Comparison of ENCODE assay signal across 9 mouse cellular contexts in genomic region chr2:160717269-160717668, GRCm38 (mm10). TPM values are rescaled to one million over a fixed set of nuclear protein-coding genes. Genes with fewer than 3 reads are reported as not detected.
DNase-seq lines count a peak whose midpoint lies in the region; ATAC-seq lines count a peak whose summit lies in the region.
"Had no signal": no experiment of that assay in that cellular context is flagged by ENCODE, and none has a peak within 500 bp of the region (broad histone marks: within the 10 kb centered on the region; RNA-seq: fewer than 3 reads in every experiment).

No protein-coding gene starts in this region.

- H3K27ac ChIP-seq in forebrain, embryonic 14.5 days (ENCODE audit: low read depth, low read length): no peak overlapping the region
- no peak overlapping the region for H3K27ac ChIP-seq in forebrain, embryonic 15.5 days (replicated peaks)
- no peak overlapping the region for H3K27ac ChIP-seq in midbrain, embryonic 10.5 days (replicated peaks)
- H3K27ac ChIP-seq in midbrain, embryonic 13.5 days: no peak overlapping the region
- H3K27ac ChIP-seq in limb, embryonic 11.5 days (replicated peaks; ENCODE audit: low read depth, low read length): no peak overlapping the region
- H3K27ac ChIP-seq: hindbrain, embryonic 15.5 days had no signal

- DNase-seq in forebrain, embryonic 14.5 days (ENCODE audit: low spot score): peak; percentile 70
- peak; percentile 25 for DNase-seq in midbrain, embryonic 10.5 days (ENCODE audit: low spot score)
- peak; percentile 44 for DNase-seq in c-Kit-negative CD71-positive TER-119-positive erythroid progenitor cells, embryonic 14.5 days (ENCODE audit: low read depth, low spot score)
- DNase-seq in limb, embryonic 11.5 days (ENCODE audit: low spot score): peak; percentile 61
- DNase-seq in frontal cortex, adult 2 months (ENCODE audit: extremely low spot score in 1 of 2, low spot score in 1 of 2): no peak
- DNase-seq in gastrocnemius, postnatal 25 days: no peak

- H3K27me3 ChIP-seq in forebrain, embryonic 14.5 days (replicated peaks; ENCODE audit: control insufficient read depth, insufficient read depth, low read length): no peaks in the 10 kb centered on the region
- no peaks in the 10 kb centered on the region for H3K27me3 ChIP-seq in forebrain, embryonic 15.5 days
- no peaks in the 10 kb centered on the region for H3K27me3 ChIP-seq in midbrain, embryonic 10.5 days (ENCODE audit: low read depth, poor library complexity, severe bottlenecking)
- H3K27me3 ChIP-seq in midbrain, embryonic 13.5 days: no peaks in the 10 kb centered on the region
- H3K27me3 ChIP-seq in limb, embryonic 11.5 days (ENCODE audit: control insufficient read depth, insufficient read depth, low read length): no peaks in the 10 kb centered on the region
- H3K27me3 ChIP-seq: hindbrain, embryonic 15.5 days had no signal

- no peak for ATAC-seq in forebrain, embryonic 14.5 days
- ATAC-seq in forebrain, embryonic 15.5 days (replicated peaks): no peak
- ATAC-seq in midbrain, embryonic 13.5 days: no peak
- ATAC-seq in limb, embryonic 11.5 days (ENCODE audit: insufficient number of reproducible peaks, low FRiP score, low TSS enrichment, low read depth): no peak

- H3K4me2 ChIP-seq in forebrain, embryonic 14.5 days (ENCODE audit: low read length): no peak overlapping the region
- no peak overlapping the region for H3K4me2 ChIP-seq in forebrain, embryonic 15.5 days (replicated peaks)
- H3K4me2 ChIP-seq in midbrain, embryonic 13.5 days (replicated peaks): no peak overlapping the region
- no peak overlapping the region for H3K4me2 ChIP-seq in limb, embryonic 11.5 days (ENCODE audit: low read depth, severe bottlenecking)
- H3K4me2 ChIP-seq: hindbrain, embryonic 15.5 days had no signal

- H3K9me3 ChIP-seq in forebrain, embryonic 14.5 days (replicated peaks; ENCODE audit: control insufficient read depth, low read length): no peaks in the 10 kb centered on the region
- no peaks in the 10 kb centered on the region for H3K9me3 ChIP-seq in forebrain, embryonic 15.5 days
- no peaks in the 10 kb centered on the region for H3K9me3 ChIP-seq in midbrain, embryonic 10.5 days (replicated peaks)
- no peaks in the 10 kb centered on the region for H3K9me3 ChIP-seq in midbrain, embryonic 13.5 days
- H3K9me3 ChIP-seq in limb, embryonic 11.5 days (ENCODE audit: control insufficient read depth, low read length): no peaks in the 10 kb centered on the region
- H3K9me3 ChIP-seq: hindbrain, embryonic 15.5 days had no signal

- H3K36me3 ChIP-seq in forebrain, embryonic 14.5 days (ENCODE audit: control insufficient read depth, insufficient read depth, low read length): peaks cover 94% of the 10 kb centered on the region
- peaks cover 88% of the 10 kb centered on the region for H3K36me3 ChIP-seq in forebrain, embryonic 15.5 days
- H3K36me3 ChIP-seq in midbrain, embryonic 10.5 days: peaks cover 100% of the 10 kb centered on the region
- peaks cover 89% of the 10 kb centered on the region for H3K36me3 ChIP-seq in midbrain, embryonic 13.5 days
- peaks cover 28% of the 10 kb centered on the region; the same call in 1 of the 2 replicates for H3K36me3 ChIP-seq in limb, embryonic 11.5 days (ENCODE audit: control insufficient read depth, insufficient read depth, low read length)

- no peak overlapping the region for H3K4me3 ChIP-seq in forebrain, embryonic 14.5 days (ENCODE audit: low read depth, low read length)
- no peak overlapping the region for H3K4me3 ChIP-seq in forebrain, embryonic 15.5 days
- H3K4me3 ChIP-seq in midbrain, embryonic 10.5 days: no peak overlapping the region
- H3K4me3 ChIP-seq in midbrain, embryonic 13.5 days (replicated peaks): no peak overlapping the region
- H3K4me3 ChIP-seq in limb, embryonic 11.5 days (ENCODE audit: low read depth, low read length): no peak overlapping the region
- H3K4me3 ChIP-seq: hindbrain, embryonic 15.5 days had no signal

- H3K9ac ChIP-seq in forebrain, embryonic 14.5 days (ENCODE audit: low read length): no peak overlapping the region
- H3K9ac ChIP-seq in forebrain, embryonic 15.5 days (replicated peaks): no peak overlapping the region
- H3K9ac ChIP-seq in midbrain, embryonic 13.5 days (replicated peaks): no peak overlapping the region
- H3K9ac ChIP-seq in limb, embryonic 11.5 days (ENCODE audit: low read length): no peak overlapping the region
- H3K9ac ChIP-seq: hindbrain, embryonic 15.5 days had no signal

- 75% methylated on average over 5 of the region's 5 CpGs for WGBS in forebrain, embryonic 14.5 days
- WGBS in forebrain, embryonic 15.5 days: 79% methylated on average over 5 of the region's 5 CpGs
- 77% methylated on average over 5 of the region's 5 CpGs for WGBS in midbrain, embryonic 10.5 days
- 78% methylated on average over 5 of the region's 5 CpGs for WGBS in midbrain, embryonic 13.5 days
- 78% methylated on average over 5 of the region's 5 CpGs for WGBS in limb, embryonic 11.5 days

- peaks cover 3% of the 10 kb centered on the region; the same call in 1 of the 2 replicates for H3K4me1 ChIP-seq in forebrain, embryonic 14.5 days (ENCODE audit: control insufficient read depth, insufficient read depth, low read length)
- peaks cover 4% of the 10 kb centered on the region for H3K4me1 ChIP-seq in forebrain, embryonic 15.5 days
- no peaks in the 10 kb centered on the region for H3K4me1 ChIP-seq in midbrain, embryonic 10.5 days
- no peaks in the 10 kb centered on the region for H3K4me1 ChIP-seq in midbrain, embryonic 13.5 days (replicated peaks)
- no peaks in the 10 kb centered on the region for H3K4me1 ChIP-seq in limb, embryonic 11.5 days (ENCODE audit: control insufficient read depth, insufficient read depth, low read length)
- H3K4me1 ChIP-seq: hindbrain, embryonic 15.5 days had no signal

RNA-seq across cellular contexts. Expression of gene Plcg1, which starts 13.8 kb away (rescaled TPM):
- polyA plus RNA-seq in forebrain, embryonic 14.5 days (2014; fragmentation: Nextera tagmentation; extraction: Ambion mirVana): 40.2 and 48.7 TPM in 2 replicates
- polyA plus RNA-seq in forebrain, embryonic 15.5 days (2015; fragmentation: Nextera tagmentation; extraction: Ambion mirVana): 80.5 and 82.2 TPM in 2 replicates
- 57.4 and 68.9 TPM in 2 replicates for polyA plus RNA-seq in midbrain, embryonic 10.5 days (2016; fragmentation: Nextera tagmentation; extraction: Ambion mirVana)
- polyA plus RNA-seq in midbrain, embryonic 13.5 days (2015; fragmentation: Nextera tagmentation; extraction: Ambion mirVana): 68.2 and 74.3 TPM in 2 replicates
- polyA plus RNA-seq in limb, embryonic 11.5 days (2014; fragmentation: Nextera tagmentation; extraction: Ambion mirVana): 83.7 and 98.5 TPM in 2 replicates
- polyA plus RNA-seq in frontal cortex, adult 2 months (2012; rRNA removed): 81.3 and 91.3 TPM in 2 replicates
- total RNA-seq in gastrocnemius, postnatal 25 days (2021): 10 to 100 TPM; 19.8 to 24.5 TPM

Comparison
In these comparisons a context has a peak if more than half of its experiments do, and no peak if none do; other contexts are left out.
1. DNase-seq: peak in forebrain, embryonic 14.5 days (single experiment), midbrain, embryonic 10.5 days (single experiment), c-Kit-negative CD71-positive TER-119-positive erythroid progenitor cells, embryonic 14.5 days (single experiment) and limb, embryonic 11.5 days (single experiment); none in frontal cortex, adult 2 months (0 of 2) and gastrocnemius, postnatal 25 days (single experiment).